Mouse (Mus musculus): Measurements from ENCODE around the gene Ptbp1. TPM values are rescaled to one million over a fixed set of nuclear protein-coding genes. Genes with fewer than 3 reads are reported as not detected.
A peak's percentile ranks its signal among the peaks of the same experiment; 100 is the strongest.

The Ptbp1 gene
- polyA plus RNA-seq, 1 experiment: 251 TPM

- peak; percentile 97 for TF ChIP-seq CTCF (IDR thresholded peaks at IDR 0.05; ENCODE audit: extremely low read depth, insufficient read depth, insufficient read length, insufficient replicate concordance)
- no peak for TF ChIP-seq POLR2A (IDR thresholded peaks at IDR 0.05; ENCODE audit: low read depth, low read length)
- H3K4me3 ChIP-seq (ENCODE audit: extremely low read depth, insufficient read depth, insufficient read length): no peak overlapping the region
- H3K36me3 ChIP-seq (ENCODE audit: control insufficient read depth, insufficient read depth, low read length): no peaks in the 10 kb centered on the region
- H3K4me1 ChIP-seq (ENCODE audit: control insufficient read depth, insufficient read depth, insufficient read length): no peaks in the 10 kb centered on the region
- H3K27me3 ChIP-seq (ENCODE audit: control insufficient read depth, insufficient read depth, low read length): no peaks in the 10 kb centered on the region
- peak; percentile 30 to 79 for DNase-seq (ENCODE audit: low read depth in 1 of 2, low spot score in 2 of 2)
- no peak overlapping the region for H3K27ac ChIP-seq (ENCODE audit: insufficient read depth, low read length)
- WGBS: 43% methylated on average over 15 of the region's 15 CpGs
Measured at GRCm38 (mm10) chr10:79811736-79812637, 42.2 kb upstream of the Ptbp1 start.

DNA sequence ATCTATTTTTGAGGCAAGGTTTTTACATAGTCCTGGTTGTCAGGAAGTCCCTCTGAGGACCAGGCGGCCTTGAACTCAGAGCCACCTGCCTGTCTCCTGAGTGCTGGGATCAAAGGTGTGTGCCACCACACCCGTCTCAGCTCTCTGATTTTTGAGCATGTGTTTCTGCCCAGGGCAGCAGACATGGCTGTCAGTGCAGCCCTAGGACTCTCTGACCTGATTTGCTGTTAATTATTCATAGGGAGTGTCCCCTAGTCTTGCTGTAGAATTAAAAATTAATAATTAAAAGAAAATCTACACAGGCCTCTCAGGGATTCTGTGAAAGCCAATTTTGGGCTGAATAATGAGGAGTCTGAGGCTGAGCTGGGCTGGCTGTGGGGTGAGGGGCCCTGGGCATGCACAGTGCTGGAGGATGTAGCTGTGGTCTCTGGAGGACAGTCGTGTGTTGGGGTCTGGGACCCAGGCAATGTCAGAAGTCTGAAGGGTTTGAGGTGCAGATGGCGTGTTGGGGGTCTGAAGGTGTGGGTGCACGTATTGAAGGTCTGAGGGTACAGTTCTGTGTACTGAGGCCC lies 39.9 kb upstream of the Ptbp1 start:
- Histone ChIP-seq H3K27ac (ENCODE audit: insufficient read depth, low read length) (no peak overlapping the region), H3K4me1 (ENCODE audit: control insufficient read depth, insufficient read depth, insufficient read length) (no peaks in the 10 kb centered on the region), H3K4me3 (ENCODE audit: extremely low read depth, insufficient read depth, insufficient read length) (no peak overlapping the region), H3K27me3 (ENCODE audit: control insufficient read depth, insufficient read depth, low read length) (no peaks in the 10 kb centered on the region), H3K36me3 (ENCODE audit: control insufficient read depth, insufficient read depth, low read length) (no peaks in the 10 kb centered on the region)
- no peak for DNase-seq (ENCODE audit: low read depth in 1 of 2, low spot score in 2 of 2)
- 86% methylated on average over 5 of the region's 5 CpGs for WGBS
- no peak for TF ChIP-seq CTCF (IDR thresholded peaks at IDR 0.05; ENCODE audit: extremely low read depth, insufficient read depth, insufficient read length, insufficient replicate concordance)
- no peak for TF ChIP-seq POLR2A (IDR thresholded peaks at IDR 0.05; ENCODE audit: low read depth, low read length)

DNA sequence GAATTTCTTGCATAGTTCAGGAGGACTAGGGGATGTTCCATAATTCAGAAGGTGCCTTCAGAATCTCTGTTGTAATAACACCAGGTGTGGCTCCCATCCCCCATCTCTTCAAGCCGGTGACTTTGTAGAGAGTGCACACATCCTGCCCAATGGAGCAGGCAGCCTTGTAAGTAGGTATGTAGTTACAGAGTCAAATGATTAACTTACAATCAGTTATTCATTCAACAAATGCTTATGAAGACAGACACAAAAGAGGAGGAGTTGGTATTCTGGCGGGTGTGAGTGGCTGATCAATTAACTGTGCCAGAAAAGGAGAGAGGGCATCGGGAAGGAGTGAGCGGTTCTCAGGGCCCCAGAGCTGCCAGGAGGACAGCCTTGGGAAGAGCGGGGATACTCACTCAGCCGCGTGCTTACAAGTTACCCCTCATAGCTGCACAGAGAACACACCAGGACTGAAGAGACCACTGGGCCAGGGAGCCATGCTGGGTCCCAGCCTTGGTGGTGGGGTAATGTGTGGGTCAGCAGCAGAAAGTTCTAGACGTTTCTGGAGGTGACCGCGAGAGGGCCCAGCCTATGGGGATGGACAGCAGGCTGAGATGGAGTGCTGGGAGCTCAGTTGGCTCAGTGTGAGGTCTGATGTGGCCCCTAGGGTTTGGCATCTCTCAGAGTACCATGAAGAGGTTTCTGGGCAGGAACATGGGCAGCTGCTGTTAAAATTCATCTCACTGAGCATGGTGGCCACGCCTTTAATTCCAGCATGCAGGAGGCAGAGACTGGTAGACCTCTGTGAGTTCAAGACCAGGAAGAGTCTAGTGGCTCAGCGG lies 38.3 kb upstream of the Ptbp1 start:
- no peak for DNase-seq (ENCODE audit: low read depth in 1 of 2, low spot score in 2 of 2)

GRCm38 (mm10) chr10:79817111-79817510 lies 37.1 kb upstream of the Ptbp1 start:
- DNase-seq (ENCODE audit: low read depth in 1 of 2, low spot score in 2 of 2): no peak
- H3K27me3 ChIP-seq (ENCODE audit: control insufficient read depth, insufficient read depth, low read length): no peaks in the 10 kb centered on the region
- no peak for TF ChIP-seq CTCF (IDR thresholded peaks at IDR 0.05; ENCODE audit: extremely low read depth, insufficient read depth, insufficient read length, insufficient replicate concordance)
- 68% methylated on average over 2 of the region's 2 CpGs for WGBS
- no peak overlapping the region for H3K4me3 ChIP-seq (ENCODE audit: extremely low read depth, insufficient read depth, insufficient read length)
- H3K4me1 ChIP-seq (ENCODE audit: control insufficient read depth, insufficient read depth, insufficient read length): no peaks in the 10 kb centered on the region
- H3K36me3 ChIP-seq (ENCODE audit: control insufficient read depth, insufficient read depth, low read length): no peaks in the 10 kb centered on the region
- no peak overlapping the region for H3K27ac ChIP-seq (ENCODE audit: insufficient read depth, low read length)

More for the DNA sequence above, 38.3 kb upstream of the Ptbp1 start:
- Histone ChIP-seq H3K4me1 (ENCODE audit: control insufficient read depth, insufficient read depth, insufficient read length) (no peaks in the 10 kb centered on the region), H3K27me3 (ENCODE audit: control insufficient read depth, insufficient read depth, low read length) (no peaks in the 10 kb centered on the region), H3K4me3 (ENCODE audit: extremely low read depth, insufficient read depth, insufficient read length) (no peak overlapping the region), H3K36me3 (ENCODE audit: control insufficient read depth, insufficient read depth, low read length) (no peaks in the 10 kb centered on the region), H3K27ac (ENCODE audit: insufficient read depth, low read length) (no peak overlapping the region)
- 90% methylated on average over 12 of the region's 12 CpGs for WGBS
- TF ChIP-seq POLR2A (IDR thresholded peaks at IDR 0.05; ENCODE audit: low read depth, low read length) (no peak), CTCF (IDR thresholded peaks at IDR 0.05; ENCODE audit: extremely low read depth, insufficient read depth, insufficient read length, insufficient replicate concordance) (no peak)

- Histone ChIP-seq H3K4me1 (ENCODE audit: control insufficient read depth, insufficient read depth, insufficient read length) (no peaks in the 10 kb centered on the region), H3K4me3 (ENCODE audit: extremely low read depth, insufficient read depth, insufficient read length) (no peak overlapping the region), H3K27ac (ENCODE audit: insufficient read depth, low read length) (no peak overlapping the region), H3K36me3 (ENCODE audit: control insufficient read depth, insufficient read depth, low read length) (no peaks in the 10 kb centered on the region), H3K27me3 (ENCODE audit: control insufficient read depth, insufficient read depth, low read length) (no peaks in the 10 kb centered on the region)
- no peak for DNase-seq (ENCODE audit: low read depth in 1 of 2, low spot score in 2 of 2)
- 87% methylated on average over 4 of the region's 4 CpGs for WGBS
- TF ChIP-seq POLR2A (IDR thresholded peaks at IDR 0.05; ENCODE audit: low read depth, low read length) (no peak), CTCF (IDR thresholded peaks at IDR 0.05; ENCODE audit: extremely low read depth, insufficient read depth, insufficient read length, insufficient replicate concordance) (no peak)
Measured at GRCm38 (mm10) chr10:79818225-79818624, 36.0 kb upstream of the Ptbp1 start.

DNA sequence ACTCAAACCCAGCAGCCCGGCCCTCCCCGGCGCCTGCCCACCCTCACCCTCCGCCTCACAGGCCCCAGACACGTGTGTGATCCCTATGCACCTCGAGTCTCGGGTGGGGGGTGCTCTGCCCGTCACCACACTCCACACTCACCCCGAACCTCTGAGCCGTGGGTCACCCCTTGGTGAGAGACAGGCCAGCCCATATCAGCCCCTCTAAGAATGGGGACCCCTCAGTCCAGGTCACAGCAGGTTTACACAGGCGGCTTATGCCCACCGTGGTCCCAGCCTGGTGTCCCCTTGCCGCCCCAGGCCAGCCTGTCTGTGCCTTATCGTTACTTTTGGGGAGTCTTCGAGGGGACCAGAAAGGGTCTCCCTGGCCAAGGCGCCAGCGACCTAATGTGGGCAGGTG lies 34.6 kb upstream of the Ptbp1 start:
- Histone ChIP-seq H3K36me3 (ENCODE audit: control insufficient read depth, insufficient read depth, low read length) (no peaks in the 10 kb centered on the region), H3K27me3 (ENCODE audit: control insufficient read depth, insufficient read depth, low read length) (no peaks in the 10 kb centered on the region), H3K4me1 (ENCODE audit: control insufficient read depth, insufficient read depth, insufficient read length) (no peaks in the 10 kb centered on the region), H3K27ac (ENCODE audit: insufficient read depth, low read length) (no peak overlapping the region), H3K4me3 (ENCODE audit: extremely low read depth, insufficient read depth, insufficient read length) (no peak overlapping the region)
- DNase-seq (ENCODE audit: low read depth in 1 of 2, low spot score in 2 of 2): no peak
- 90% methylated on average over 17 of the region's 17 CpGs for WGBS
- TF ChIP-seq POLR2A (IDR thresholded peaks at IDR 0.05; ENCODE audit: low read depth, low read length): no peak
- no peak for TF ChIP-seq CTCF (IDR thresholded peaks at IDR 0.05; ENCODE audit: extremely low read depth, insufficient read depth, insufficient read length, insufficient replicate concordance)

All from spleen, adult 2 months (tissue).